Mouse (Mus musculus): ENCODE measurements around the gene Fcgrt. TPM values are rescaled to one million over a fixed set of nuclear protein-coding genes. Genes with fewer than 3 reads are reported as not detected.

Gene Fcgrt
- polyA plus RNA-seq, 1 experiment from 2014 or later = 53.8 TPM

DNA sequence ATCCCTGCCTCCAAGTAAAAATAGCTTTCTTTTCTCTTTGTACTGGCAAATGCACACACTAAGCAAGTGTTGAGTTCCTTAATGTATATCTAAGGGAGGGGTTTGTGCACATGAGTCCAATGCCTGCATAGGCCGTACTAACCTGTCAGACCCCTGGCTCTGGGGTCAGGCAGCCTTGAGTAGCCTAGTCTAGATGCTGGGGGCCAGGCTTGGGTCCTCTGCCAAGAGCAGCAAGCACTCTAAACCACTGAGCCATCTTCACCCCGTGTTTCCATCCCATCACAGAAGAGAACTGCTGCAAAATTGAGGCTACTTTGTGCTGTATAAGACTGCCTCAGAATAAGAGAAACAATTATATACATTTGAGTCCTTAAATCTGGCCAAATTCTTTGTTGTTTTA lies 25.8 kb downstream of the Fcgrt start:
- Histone ChIP-seq H3K36me3 (ENCODE audit: control insufficient read depth, insufficient read depth, low read length) (peaks cover 50% of the 10 kb centered on the region), H3K4me3 (ENCODE audit: control insufficient read depth in 1 of 2, insufficient read depth in 1 of 2, low read depth in 1 of 2, low read length in 2 of 2) (no peak overlapping the region), H3K27me3 (ENCODE audit: control insufficient read depth, insufficient read depth, low read length) (no peaks in the 10 kb centered on the region), H3K27ac (replicated peaks in 1 of 2; ENCODE audit: control insufficient read depth in 1 of 2, insufficient read depth in 1 of 2, low read depth in 2 of 2, low read length in 2 of 2) (no peak overlapping the region), H3K4me1 (ENCODE audit: control insufficient read depth in 2 of 2, insufficient read depth in 2 of 2, low read length in 2 of 2) (peaks cover 15 to 22% of the 10 kb centered on the region in 2 experiments), H3K4me2 (ENCODE audit: low read length) (no peak overlapping the region), H3K9ac (ENCODE audit: low read length) (no peak overlapping the region), H3K9me3 (ENCODE audit: control insufficient read depth, low read length) (no peaks in the 10 kb centered on the region)
- ATAC-seq (ENCODE audit: insufficient number of reproducible peaks, insufficient read depth, low FRiP score, low read depth) = no peak
- 86% methylated on average over 2 of the region's 2 CpGs for WGBS

DNA sequence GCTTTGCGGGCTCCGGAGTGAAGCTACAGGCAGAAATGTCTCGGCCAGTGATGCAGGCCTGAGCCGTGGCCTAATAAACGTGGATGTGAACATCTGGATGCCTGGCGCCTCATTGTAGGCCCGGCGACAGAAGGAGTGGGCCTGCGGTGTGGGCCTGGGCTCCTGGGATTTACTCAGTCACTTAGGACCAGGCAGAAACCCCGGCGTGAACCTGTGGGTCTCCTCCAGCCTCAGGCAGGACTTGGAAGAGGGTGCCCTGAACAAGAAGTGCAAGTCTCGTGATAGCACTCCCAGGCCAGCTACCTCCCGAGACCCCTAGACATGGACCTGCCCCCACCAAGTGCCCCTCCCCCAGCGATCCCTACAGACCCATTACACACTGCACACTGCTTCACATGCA lies 26.3 kb downstream of the Fcgrt start:
- H3K27ac ChIP-seq (replicated peaks in 1 of 2; ENCODE audit: control insufficient read depth in 1 of 2, insufficient read depth in 1 of 2, low read depth in 2 of 2, low read length in 2 of 2) = no peak overlapping the region
- no peak overlapping the region for H3K4me2 ChIP-seq (ENCODE audit: low read length)
- ATAC-seq (ENCODE audit: insufficient number of reproducible peaks, insufficient read depth, low FRiP score, low read depth) = no peak
- no peaks in the 10 kb centered on the region for H3K9me3 ChIP-seq (ENCODE audit: control insufficient read depth, low read length)
- H3K36me3 ChIP-seq (ENCODE audit: control insufficient read depth, insufficient read depth, low read length) = peaks cover 46% of the 10 kb centered on the region
- H3K4me3 ChIP-seq (ENCODE audit: control insufficient read depth in 1 of 2, insufficient read depth in 1 of 2, low read depth in 1 of 2, low read length in 2 of 2) = no peak overlapping the region
- no peaks in the 10 kb centered on the region for H3K27me3 ChIP-seq (ENCODE audit: control insufficient read depth, insufficient read depth, low read length)
- H3K9ac ChIP-seq (ENCODE audit: low read length) = no peak overlapping the region
- WGBS = 88% methylated on average over 14 of the region's 14 CpGs
- H3K4me1 ChIP-seq (ENCODE audit: control insufficient read depth in 2 of 2, insufficient read depth in 2 of 2, low read length in 2 of 2) = peaks cover 15 to 19% of the 10 kb centered on the region in 2 experiments

DNA sequence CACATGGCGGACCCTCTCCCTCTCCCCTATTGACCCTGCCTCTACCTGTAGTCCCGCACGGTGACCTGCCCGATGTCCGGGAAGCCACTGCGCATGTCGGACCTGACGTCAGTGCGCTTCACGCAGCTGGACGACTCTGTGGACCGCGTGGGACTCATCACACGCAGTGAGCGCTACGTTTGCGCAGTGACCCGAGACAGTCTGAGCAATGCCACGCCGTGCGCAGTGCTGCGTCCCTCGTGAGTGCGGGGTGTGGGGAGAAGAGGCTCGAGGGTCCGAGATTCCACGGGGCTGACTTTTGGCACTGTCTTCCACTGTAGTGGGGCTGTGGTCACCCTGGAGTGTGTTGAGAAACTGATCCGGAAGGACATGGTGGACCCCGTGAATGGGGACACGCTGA lies 27.1 kb downstream of the Fcgrt start:
- H3K9me3 ChIP-seq (ENCODE audit: control insufficient read depth, low read length) = no peaks in the 10 kb centered on the region
- H3K27me3 ChIP-seq (ENCODE audit: control insufficient read depth, insufficient read depth, low read length) = no peaks in the 10 kb centered on the region
- ATAC-seq (ENCODE audit: insufficient number of reproducible peaks, insufficient read depth, low FRiP score, low read depth) = no peak
- H3K4me2 ChIP-seq (ENCODE audit: low read length) = no peak overlapping the region
- H3K4me1 ChIP-seq (ENCODE audit: control insufficient read depth in 2 of 2, insufficient read depth in 2 of 2, low read length in 2 of 2) = peaks cover 15 to 19% of the 10 kb centered on the region in 2 experiments
- peaks cover 43% of the 10 kb centered on the region for H3K36me3 ChIP-seq (ENCODE audit: control insufficient read depth, insufficient read depth, low read length)
- 88% methylated on average over 30 of the region's 30 CpGs for WGBS
- no peak overlapping the region for H3K4me3 ChIP-seq (ENCODE audit: control insufficient read depth in 1 of 2, insufficient read depth in 1 of 2, low read depth in 1 of 2, low read length in 2 of 2)
- H3K9ac ChIP-seq (ENCODE audit: low read length) = no peak overlapping the region
- H3K27ac ChIP-seq (replicated peaks in 1 of 2; ENCODE audit: control insufficient read depth in 1 of 2, insufficient read depth in 1 of 2, low read depth in 2 of 2, low read length in 2 of 2) = no peak overlapping the region

DNA sequence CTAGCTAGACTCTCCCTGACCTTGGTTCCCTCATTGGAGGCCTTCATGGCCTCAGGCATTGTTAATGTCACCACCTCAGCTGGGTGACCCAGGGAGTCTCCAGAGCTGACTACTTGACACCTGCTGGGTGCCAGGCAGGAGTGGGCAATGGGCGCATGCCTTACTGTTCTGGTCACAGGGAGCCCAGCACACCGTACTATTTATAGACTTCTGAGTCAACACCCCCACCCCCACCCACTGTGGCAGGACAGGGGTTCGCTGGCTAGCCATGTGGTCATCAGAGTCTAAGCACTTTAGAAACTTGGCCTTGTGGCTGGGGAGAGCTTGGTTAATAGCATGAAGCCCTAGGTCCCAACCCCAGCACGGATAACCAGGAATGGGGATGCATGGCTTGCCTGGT lies 28.2 kb downstream of the Fcgrt start:
- H3K4me3 ChIP-seq (ENCODE audit: control insufficient read depth in 1 of 2, insufficient read depth in 1 of 2, low read depth in 1 of 2, low read length in 2 of 2) = no peak overlapping the region
- peak overlapping the region; percentile 52 for H3K9ac ChIP-seq (ENCODE audit: low read length)

DNA sequence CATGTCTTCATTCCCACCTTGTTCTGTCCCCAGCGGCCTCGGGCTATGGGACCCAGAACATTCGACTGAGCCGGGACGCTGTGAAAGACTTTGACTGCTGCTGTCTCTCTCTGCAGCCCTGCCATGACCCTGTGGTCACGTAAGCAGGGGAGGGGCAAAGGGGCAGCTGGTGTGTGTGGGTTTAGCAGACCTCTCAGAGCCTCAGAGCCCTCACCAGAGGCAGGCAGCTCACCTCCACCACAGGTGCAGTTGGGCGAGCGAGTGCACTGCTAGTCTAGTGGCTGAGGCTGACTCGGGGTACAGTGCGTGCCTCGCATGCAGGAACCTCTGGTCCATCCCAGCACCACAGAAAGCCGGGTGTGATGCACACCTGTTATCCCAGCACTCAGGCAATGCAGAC lies 29.7 kb downstream of the Fcgrt start:
- Histone ChIP-seq H3K4me3 (ENCODE audit: control insufficient read depth in 1 of 2, insufficient read depth in 1 of 2, low read depth in 1 of 2, low read length in 2 of 2) (no peak overlapping the region), H3K4me2 (ENCODE audit: low read length) (no peak overlapping the region), H3K27ac (replicated peaks in 1 of 2; ENCODE audit: control insufficient read depth in 1 of 2, insufficient read depth in 1 of 2, low read depth in 2 of 2, low read length in 2 of 2) (no peak overlapping the region), H3K36me3 (ENCODE audit: control insufficient read depth, insufficient read depth, low read length) (peaks cover 43% of the 10 kb centered on the region), H3K4me1 (ENCODE audit: control insufficient read depth in 2 of 2, insufficient read depth in 2 of 2, low read length in 2 of 2) (peaks cover 15 to 17% of the 10 kb centered on the region in 2 experiments), H3K9ac (ENCODE audit: low read length) (no peak overlapping the region), H3K9me3 (ENCODE audit: control insufficient read depth, low read length) (no peaks in the 10 kb centered on the region), H3K27me3 (ENCODE audit: control insufficient read depth, insufficient read depth, low read length) (no peaks in the 10 kb centered on the region)
- WGBS = 94% methylated on average over 12 of the region's 12 CpGs
- no peak for ATAC-seq (ENCODE audit: insufficient number of reproducible peaks, insufficient read depth, low FRiP score, low read depth)

More for the DNA sequence above, 28.2 kb downstream of the Fcgrt start:
- peak; percentile 37 for ATAC-seq (ENCODE audit: insufficient number of reproducible peaks, insufficient read depth, low FRiP score, low read depth)
- peaks cover 43% of the 10 kb centered on the region for H3K36me3 ChIP-seq (ENCODE audit: control insufficient read depth, insufficient read depth, low read length)
- no peaks in the 10 kb centered on the region for H3K9me3 ChIP-seq (ENCODE audit: control insufficient read depth, low read length)
- peak overlapping the region; percentile 21; the same call in 1 of the 2 replicates for H3K4me2 ChIP-seq (ENCODE audit: low read length)
- H3K27ac ChIP-seq (replicated peaks in 1 of 2; ENCODE audit: control insufficient read depth in 1 of 2, insufficient read depth in 1 of 2, low read depth in 2 of 2, low read length in 2 of 2) = peak overlapping the region; percentile 90 to 91
- peaks cover 15 to 19% of the 10 kb centered on the region in 2 experiments for H3K4me1 ChIP-seq (ENCODE audit: control insufficient read depth in 2 of 2, insufficient read depth in 2 of 2, low read length in 2 of 2)
- WGBS = 27% methylated on average over 4 of the region's 4 CpGs
- H3K27me3 ChIP-seq (ENCODE audit: control insufficient read depth, insufficient read depth, low read length) = no peaks in the 10 kb centered on the region

DNA sequence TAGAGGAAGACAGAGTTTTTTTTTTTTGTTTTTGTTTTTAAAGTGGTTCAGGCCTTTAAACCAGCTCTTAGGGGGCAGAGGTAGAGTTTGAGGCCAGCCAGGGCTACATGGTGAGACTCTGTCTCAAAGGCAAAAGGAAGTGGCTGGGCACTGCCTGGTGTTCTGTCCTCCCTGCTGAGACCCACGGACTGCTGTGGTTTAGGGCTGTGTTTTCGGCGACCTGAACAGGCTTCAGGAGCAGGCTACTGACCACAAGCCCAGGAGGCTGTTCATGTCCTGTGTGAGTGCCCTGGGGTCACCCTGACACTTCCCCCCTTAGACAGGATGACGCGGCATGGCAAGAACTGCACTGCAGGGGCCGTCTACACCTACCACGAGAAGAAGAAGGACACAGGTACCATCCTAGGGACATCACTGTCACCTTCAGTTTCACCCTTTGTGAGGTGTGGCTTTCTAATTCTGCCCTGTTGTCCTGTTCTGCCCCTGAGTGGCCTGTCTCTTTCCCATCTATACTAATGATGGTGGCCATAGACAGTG lies 30.4 kb downstream of the Fcgrt start:
- Histone ChIP-seq H3K4me2 (ENCODE audit: low read length) (no peak overlapping the region), H3K36me3 (ENCODE audit: control insufficient read depth, insufficient read depth, low read length) (peaks cover 43% of the 10 kb centered on the region), H3K4me1 (ENCODE audit: control insufficient read depth in 2 of 2, insufficient read depth in 2 of 2, low read length in 2 of 2) (peaks cover 15 to 16% of the 10 kb centered on the region in 2 experiments), H3K27me3 (ENCODE audit: control insufficient read depth, insufficient read depth, low read length) (no peaks in the 10 kb centered on the region), H3K4me3 (ENCODE audit: control insufficient read depth in 1 of 2, insufficient read depth in 1 of 2, low read depth in 1 of 2, low read length in 2 of 2) (no peak overlapping the region), H3K9me3 (ENCODE audit: control insufficient read depth, low read length) (no peaks in the 10 kb centered on the region), H3K27ac (replicated peaks in 1 of 2; ENCODE audit: control insufficient read depth in 1 of 2, insufficient read depth in 1 of 2, low read depth in 2 of 2, low read length in 2 of 2) (no peak overlapping the region), H3K9ac (ENCODE audit: low read length) (no peak overlapping the region)
- 73% methylated on average over 7 of the region's 7 CpGs for WGBS
- no peak for ATAC-seq (ENCODE audit: insufficient number of reproducible peaks, insufficient read depth, low FRiP score, low read depth)

DNA sequence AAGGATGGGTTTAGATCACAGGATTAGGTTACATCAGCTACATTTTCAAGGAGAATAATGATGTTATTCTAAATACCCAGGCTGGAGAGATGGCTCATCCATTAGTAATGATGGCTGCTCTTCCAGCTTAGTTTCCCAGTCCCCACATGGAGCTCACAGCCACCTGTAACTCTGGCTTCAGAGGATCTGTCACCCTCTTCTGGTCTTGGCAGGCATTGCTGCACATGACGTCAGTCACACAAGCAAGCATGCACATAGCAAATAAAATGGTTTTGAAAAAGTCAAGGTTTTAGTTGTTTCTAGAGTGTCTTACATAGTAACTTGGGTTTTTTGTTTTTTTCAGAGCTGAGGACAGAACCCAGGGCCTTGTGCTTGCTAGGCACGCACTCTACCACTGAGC lies 31.4 kb downstream of the Fcgrt start:
- 87% methylated on average over 2 of the region's 2 CpGs for WGBS
- H3K36me3 ChIP-seq (ENCODE audit: control insufficient read depth, insufficient read depth, low read length) = peaks cover 32% of the 10 kb centered on the region
- no peak overlapping the region for H3K4me2 ChIP-seq (ENCODE audit: low read length)
- H3K27ac ChIP-seq (replicated peaks in 1 of 2; ENCODE audit: control insufficient read depth in 1 of 2, insufficient read depth in 1 of 2, low read depth in 2 of 2, low read length in 2 of 2) = no peak overlapping the region
- H3K9ac ChIP-seq (ENCODE audit: low read length) = no peak overlapping the region
- H3K4me1 ChIP-seq (ENCODE audit: control insufficient read depth in 2 of 2, insufficient read depth in 2 of 2, low read length in 2 of 2) = peaks cover 15 to 16% of the 10 kb centered on the region in 2 experiments
- no peak overlapping the region for H3K4me3 ChIP-seq (ENCODE audit: control insufficient read depth in 1 of 2, insufficient read depth in 1 of 2, low read depth in 1 of 2, low read length in 2 of 2)
- H3K9me3 ChIP-seq (ENCODE audit: control insufficient read depth, low read length) = no peaks in the 10 kb centered on the region
- H3K27me3 ChIP-seq (ENCODE audit: control insufficient read depth, insufficient read depth, low read length) = no peaks in the 10 kb centered on the region
- ATAC-seq (ENCODE audit: insufficient number of reproducible peaks, insufficient read depth, low FRiP score, low read depth) = no peak

DNA sequence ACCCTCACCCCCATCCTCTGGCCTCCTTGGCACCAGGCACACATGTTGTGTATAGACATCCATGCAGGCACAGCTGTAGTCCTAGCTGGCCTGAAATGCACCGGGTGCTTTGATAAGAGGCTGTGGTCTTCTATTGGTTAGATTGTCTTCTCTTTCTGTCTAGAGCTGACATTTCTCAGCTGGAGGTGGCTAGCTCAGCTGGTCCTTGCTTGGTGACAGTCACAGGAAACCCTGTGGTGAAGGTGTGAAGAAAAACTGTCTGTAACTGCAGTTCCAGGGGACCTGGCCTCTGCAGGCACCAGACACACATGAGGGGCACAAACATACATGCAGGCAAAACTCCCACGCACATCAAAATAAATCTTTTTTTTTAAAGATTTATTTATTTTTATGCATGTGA lies 34.0 kb downstream of the Fcgrt start:
- WGBS = 67% methylated on average over 2 of the region's 2 CpGs
- H3K36me3 ChIP-seq (ENCODE audit: control insufficient read depth, insufficient read depth, low read length) = peaks cover 11% of the 10 kb centered on the region
- H3K4me1 ChIP-seq (ENCODE audit: control insufficient read depth in 2 of 2, insufficient read depth in 2 of 2, low read length in 2 of 2) = peaks cover 0 to under 1% of the 10 kb centered on the region in 2 experiments; a peak in 2 of 4 replicates
- ATAC-seq (ENCODE audit: insufficient number of reproducible peaks, insufficient read depth, low FRiP score, low read depth) = no peak
- H3K9me3 ChIP-seq (ENCODE audit: control insufficient read depth, low read length) = no peaks in the 10 kb centered on the region
- no peak overlapping the region for H3K9ac ChIP-seq (ENCODE audit: low read length)
- no peak overlapping the region for H3K27ac ChIP-seq (replicated peaks in 1 of 2; ENCODE audit: control insufficient read depth in 1 of 2, insufficient read depth in 1 of 2, low read depth in 2 of 2, low read length in 2 of 2)
- no peaks in the 10 kb centered on the region for H3K27me3 ChIP-seq (ENCODE audit: control insufficient read depth, insufficient read depth, low read length)
- H3K4me2 ChIP-seq (ENCODE audit: low read length) = no peak overlapping the region
- no peak overlapping the region for H3K4me3 ChIP-seq (ENCODE audit: control insufficient read depth in 1 of 2, insufficient read depth in 1 of 2, low read depth in 1 of 2, low read length in 2 of 2)
